Mouse (Mus musculus): ENCODE measurements at regions not wholly inside any gene's neighbourhood (a gene's known extent, or its start where the extent isn't known, plus 50 kb on each side); places are given as distances from the start of the nearest gene placed in this dataset.

DNA sequence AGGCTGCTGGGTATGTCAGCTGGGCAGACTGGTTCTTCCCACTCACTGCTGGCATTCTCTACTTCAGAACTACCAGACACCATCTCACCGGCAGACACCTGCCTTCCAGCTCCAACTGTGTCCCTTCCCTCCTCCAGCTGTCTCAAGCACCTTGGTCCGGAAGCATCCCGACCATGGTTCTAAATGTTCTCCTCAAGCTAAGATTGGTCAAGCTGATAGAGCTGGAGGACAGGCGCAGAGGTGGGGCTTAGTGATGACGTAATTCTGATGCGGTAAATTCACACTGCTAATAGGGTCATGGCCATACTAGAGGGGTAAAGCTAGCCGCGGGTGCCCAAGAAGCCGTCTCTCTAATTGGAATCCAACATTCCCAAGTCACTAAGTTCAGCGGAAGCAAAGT lies 126.1 kb upstream of the Cdkn3 start:
- TF ChIP-seq CTCF (IDR thresholded peaks at IDR 0.05; ENCODE audit: extremely low read depth, insufficient read depth, insufficient read length, insufficient replicate concordance), result no peak
- no peak for TF ChIP-seq POLR2A (IDR thresholded peaks at IDR 0.05; ENCODE audit: low read depth, low read length)

Measured in spleen, adult 2 months (tissue).